Mouse (Mus musculus) heart, postnatal 0 days (tissue): ENCODE results near the gene Vamp1. TPM values are rescaled to one million over a fixed set of nuclear protein-coding genes. Genes with fewer than 3 reads are reported as not detected.

Experiments used
- ATAC-seq: fragments of 200-750 bp; cut with Nextera tagmentation; 2 replicates; pipeline ENCODE4 v1.8.0; 2017; ENCODE audit warnings: low read depth, moderate number of reproducible peaks, moderate library complexity; ENCODE audit not compliant: insufficient read depth
- DNase-seq: peaks from one replicate; pipeline ENCODE4 v3.0.0-alpha.2; 2016; ENCODE audit warnings: low spot score
- H3K27ac ChIP-seq: fragments of 300-500 bp; sonication (generic); 2 replicates; pipeline ENCODE4 v1.5.1; 2014; ENCODE audit warnings: low read depth, mild to moderate bottlenecking
- H3K27me3 ChIP-seq: fragments of 300-500 bp; sonication (generic); 2 replicates; pipeline ENCODE4 v1.6.1; 2014; ENCODE audit warnings: low read length, mixed read lengths; ENCODE audit not compliant: control insufficient read depth, insufficient read depth
- H3K36me3 ChIP-seq: fragments of 300-500 bp; sonication (generic); replicated peaks from 2 replicates; pipeline ENCODE4 v1.6.1; 2014; ENCODE audit warnings: low read length, mixed read lengths; ENCODE audit not compliant: control insufficient read depth, insufficient read depth
- H3K4me1 ChIP-seq: fragments of 300-500 bp; sonication (generic); 2 replicates; pipeline ENCODE4 v1.6.1; 2014; ENCODE audit warnings: antibody characterized with exemption; ENCODE audit not compliant: control insufficient read depth, insufficient read depth
- H3K4me2 ChIP-seq: fragments of 300-500 bp; sonication (generic); 2 replicates; pipeline ENCODE4 v1.6.1; 2014; ENCODE audit warnings: low read depth, mild to moderate bottlenecking, low read length, moderate library complexity
- H3K4me3 ChIP-seq: fragments of 300-500 bp; sonication (generic); 2 replicates; pipeline ENCODE4 v1.5.1; 2014; ENCODE audit warnings: low read depth, low read length
- H3K9ac ChIP-seq: fragments of 300-500 bp; sonication (generic); replicated peaks from 2 replicates; pipeline ENCODE4 v1.6.1; 2014; ENCODE audit warnings: low read depth, low read length, mixed read lengths
- H3K9me3 ChIP-seq: fragments of 300-500 bp; sonication (generic); replicated peaks from 2 replicates; pipeline ENCODE4 v1.6.1; 2016; ENCODE audit warnings: low read length; ENCODE audit not compliant: control insufficient read depth
- CTCF ChIP-seq: IDR thresholded peaks from 2 replicates; pipeline ENCODE4 v1.5.1; 2016; ENCODE audit warnings: antibody characterized with exemption, control low read depth, low read depth
- EP300 ChIP-seq: IDR thresholded peaks from 2 replicates; pipeline ENCODE4 v1.6.1; 2016; ENCODE audit warnings: antibody characterized with exemption, low read depth
- WGBS: fragments of 180-500 bp; shearing (Covaris S2); extraction: QIAGEN DNeasy Blood & Tissue Kit; methylation state at CpG from one replicate; pipeline ENCODE4 v1.1.7; 2014; 5-methylcytosine and 5-hydroxymethylcytosine counted together
- polyA plus RNA-seq: library from polyadenylated mRNA; unstranded; fragments of >200 nt; fragmentation: Nextera tagmentation; extraction: Ambion mirVana; gene quantifications from 2 replicates; pipeline ENCODE4 v1.2.1, GENCODE M21; 2015
- total RNA-seq: library from RNA; depleted of rRNA; stranded (reverse); fragments of >200 nt; gene quantifications from 2 replicates; pipeline ENCODE4 v1.2.3, GENCODE M21; 2014; ENCODE audit warnings: low replicate concordance; rRNA removed

Gene Vamp1
- total RNA-seq (3.6 and 8.2 TPM in 2 replicates), polyA plus RNA-seq (5.0 and 5.4 TPM in 2 replicates)

DNA sequence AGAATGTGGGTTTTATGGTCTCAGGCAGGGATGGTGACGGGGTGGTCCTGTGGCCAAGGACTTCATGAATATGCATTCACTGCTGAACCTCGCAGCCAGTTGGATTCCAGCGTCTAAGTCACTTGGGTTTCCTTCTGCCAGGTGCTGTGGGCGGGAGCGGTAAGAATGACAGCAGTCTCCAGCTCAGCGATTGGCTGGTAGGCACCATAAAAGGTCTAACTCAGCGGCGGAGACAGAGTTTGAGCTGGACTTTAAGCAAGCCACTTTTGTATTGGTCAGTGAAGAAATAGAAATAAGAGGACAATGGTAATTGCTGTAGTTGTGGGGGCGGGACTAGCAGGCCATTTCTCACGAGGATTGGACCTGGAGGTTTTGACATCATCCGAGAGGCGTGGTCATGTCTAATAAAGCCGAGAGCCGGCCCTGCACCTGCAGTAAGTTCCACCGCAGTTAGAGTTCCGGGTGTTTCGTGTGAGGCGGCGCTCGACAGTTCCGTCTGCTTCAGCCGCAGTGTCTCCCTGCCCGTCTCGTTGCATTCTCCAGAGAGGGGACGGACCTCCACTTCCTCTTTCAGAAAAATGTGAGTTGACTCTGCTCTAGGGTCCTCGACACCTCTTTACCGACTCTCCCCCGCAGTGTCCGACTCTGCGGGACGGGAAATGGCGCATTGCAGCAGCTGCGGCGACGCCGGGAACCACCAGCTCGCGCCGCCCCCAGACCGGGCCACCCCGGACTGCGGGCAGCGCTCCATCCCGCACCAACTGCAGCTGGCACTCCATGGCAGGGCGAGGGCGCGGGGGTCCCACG is at the start of gene Vamp1:
TSS of gene Vamp1 (plus strand) at position 404 of the 807 bp plus-strand sequence.
- Histone ChIP-seq H3K4me1 (peaks cover 13% of the 10 kb centered on the region; the same call in 1 of the 2 replicates), H3K4me2 (peak within 1 kb of the TSS; percentile 78), H3K27ac (peak within 1 kb of the TSS; percentile 79), H3K9me3 (no peaks in the 10 kb centered on the region), H3K27me3 (no peaks in the 10 kb centered on the region), H3K4me3 (peak within 1 kb of the TSS; percentile 69), H3K36me3 (peaks cover 10% of the 10 kb centered on the region), H3K9ac (peak within 1 kb of the TSS; percentile 60)
- ATAC-seq (peak; percentile 96), DNase-seq (peak; percentile 99)
- WGBS, result under 1% methylated on average over 48 of the region's 48 CpGs
- no peak for TF ChIP-seq CTCF
- no peak for TF ChIP-seq EP300

DNA sequence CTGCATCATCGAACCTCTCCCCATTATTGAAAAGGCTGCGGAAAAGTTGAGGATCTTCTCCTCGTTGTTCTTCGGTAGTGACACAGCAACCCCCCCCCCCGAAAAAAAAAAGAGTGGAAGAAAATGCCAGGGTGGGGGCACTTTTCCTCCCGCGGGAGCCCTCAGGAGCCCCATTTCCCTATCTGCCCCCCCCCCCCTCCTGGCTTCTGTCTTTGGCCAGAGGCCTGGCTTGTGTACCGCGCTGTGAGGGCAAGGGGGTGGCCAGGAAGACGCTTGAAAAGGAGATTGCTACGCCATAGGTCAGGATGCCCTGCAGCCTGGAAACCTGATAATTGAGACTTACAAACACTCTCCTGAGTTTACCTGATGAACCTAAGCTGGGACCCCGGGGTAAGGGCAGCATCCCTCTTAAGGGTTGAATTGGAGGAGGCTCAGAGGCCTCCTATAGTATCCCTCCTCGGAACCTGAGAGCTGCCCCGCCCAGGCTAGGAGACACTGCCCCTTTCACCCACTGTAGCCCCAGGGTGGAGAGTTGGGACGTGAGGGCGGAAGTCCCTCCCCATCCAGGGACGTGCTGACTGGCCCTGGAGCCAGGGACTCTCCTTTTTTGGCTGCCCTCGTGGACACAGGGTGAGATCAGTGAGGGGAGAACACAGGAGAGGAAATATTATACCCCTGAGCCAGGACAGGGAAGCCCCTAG is 49.1 kb upstream of the Vamp1 start, which contains the start of gene Gapdh:
TSS of gene Gapdh (minus strand) at position 417 of the 701 bp plus-strand sequence.
- H3K36me3 ChIP-seq, result peaks cover 58% of the 10 kb centered on the region
- peak within 1 kb of the TSS; percentile 97 for H3K27ac ChIP-seq
- H3K4me3 ChIP-seq, result peak within 1 kb of the TSS; percentile 79
- peak; percentile 94 for DNase-seq
- peak; percentile 82 for ATAC-seq
- H3K27me3 ChIP-seq, result no peaks in the 10 kb centered on the region
- no peak for TF ChIP-seq EP300
- TF ChIP-seq CTCF, result no peak
- H3K9ac ChIP-seq, result peak within 1 kb of the TSS; percentile 92
- 1% methylated on average over 18 of the region's 18 CpGs for WGBS
- H3K4me1 ChIP-seq, result peaks cover 21% of the 10 kb centered on the region
- H3K9me3 ChIP-seq, result no peaks in the 10 kb centered on the region
- H3K4me2 ChIP-seq, result peak within 1 kb of the TSS; percentile 78

DNA sequence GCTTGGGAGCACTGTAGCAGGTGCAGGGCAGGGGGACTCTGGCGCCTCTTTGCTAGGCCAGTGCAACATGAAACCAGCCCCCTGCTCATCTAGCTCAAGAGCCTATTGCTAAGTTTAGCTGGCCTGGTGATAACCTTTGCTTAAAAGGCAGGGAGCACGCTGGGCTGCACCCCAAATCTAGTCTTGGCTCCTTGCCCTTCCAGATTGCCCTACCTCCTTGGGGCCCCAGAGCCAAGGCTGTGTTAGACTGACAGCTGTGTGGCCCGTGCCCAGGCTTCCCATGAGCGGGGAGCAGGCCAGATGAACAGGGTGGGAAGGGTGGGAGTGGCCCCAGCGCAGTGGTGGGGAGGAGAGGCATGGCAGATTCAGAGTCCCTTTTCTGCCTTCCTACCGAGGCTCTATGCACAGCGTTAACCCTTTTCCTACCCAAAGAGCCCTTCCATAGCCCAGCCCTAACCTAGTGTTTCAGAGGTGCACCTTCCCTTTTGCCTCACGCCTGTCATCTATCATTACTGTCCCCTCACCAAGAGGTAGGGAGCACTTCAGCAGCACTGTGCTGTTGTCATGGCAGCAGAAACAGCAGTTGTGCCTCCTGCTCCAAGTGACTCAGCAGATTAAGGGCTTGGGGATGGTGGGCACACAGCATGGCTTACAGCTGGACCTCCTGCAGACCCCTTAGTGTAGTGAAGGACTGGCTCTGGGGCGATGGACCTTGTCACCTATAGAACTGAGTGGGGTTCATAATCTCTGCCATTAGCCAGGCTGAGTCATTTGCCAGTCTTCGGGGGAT is 48.3 kb upstream of the Vamp1 start:
- Histone ChIP-seq H3K9ac (peak overlapping the region; percentile 58), H3K27me3 (no peaks in the 10 kb centered on the region), H3K27ac (peak overlapping the region; percentile 97), H3K4me3 (peak overlapping the region; percentile 79), H3K36me3 (peaks cover 63% of the 10 kb centered on the region), H3K4me1 (peaks cover 18% of the 10 kb centered on the region), H3K4me2 (peak overlapping the region; percentile 78), H3K9me3 (no peaks in the 10 kb centered on the region)
- 18% methylated on average over 10 of the region's 10 CpGs for WGBS
- ATAC-seq (peak; percentile 52), DNase-seq (peak; percentile 69)
- TF ChIP-seq CTCF (no peak), EP300 (peak; percentile 84)

DNA sequence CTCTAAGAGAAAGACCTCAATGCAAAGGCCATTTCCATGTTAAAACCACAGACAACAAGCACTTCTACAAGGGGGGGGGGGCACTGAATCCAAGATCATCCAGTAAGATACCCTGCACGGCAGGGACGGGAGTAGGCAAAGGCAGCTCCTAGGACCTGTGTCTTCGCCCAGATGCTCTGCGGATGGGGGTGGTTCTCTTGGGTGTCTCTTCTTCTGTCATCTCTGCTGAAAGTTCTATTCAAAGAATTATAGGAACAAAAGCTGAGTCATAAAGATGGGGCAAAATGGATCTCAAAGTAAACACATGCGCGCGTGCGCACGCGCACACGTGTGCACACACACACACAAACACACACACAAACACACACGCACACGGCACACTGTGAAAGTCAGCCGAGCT is 47.3 kb upstream of the Vamp1 start:
- Histone ChIP-seq H3K4me1 (peaks cover 18% of the 10 kb centered on the region), H3K4me2 (no peak overlapping the region), H3K9ac (no peak overlapping the region), H3K27me3 (no peaks in the 10 kb centered on the region), H3K36me3 (peaks cover 68% of the 10 kb centered on the region), H3K27ac (peak overlapping the region; percentile 97), H3K9me3 (no peaks in the 10 kb centered on the region), H3K4me3 (no peak overlapping the region)
- WGBS, result 83% methylated on average over 14 of the region's 14 CpGs
- TF ChIP-seq EP300 (no peak), CTCF (no peak)
- no peak for ATAC-seq
- no peak for DNase-seq

DNA sequence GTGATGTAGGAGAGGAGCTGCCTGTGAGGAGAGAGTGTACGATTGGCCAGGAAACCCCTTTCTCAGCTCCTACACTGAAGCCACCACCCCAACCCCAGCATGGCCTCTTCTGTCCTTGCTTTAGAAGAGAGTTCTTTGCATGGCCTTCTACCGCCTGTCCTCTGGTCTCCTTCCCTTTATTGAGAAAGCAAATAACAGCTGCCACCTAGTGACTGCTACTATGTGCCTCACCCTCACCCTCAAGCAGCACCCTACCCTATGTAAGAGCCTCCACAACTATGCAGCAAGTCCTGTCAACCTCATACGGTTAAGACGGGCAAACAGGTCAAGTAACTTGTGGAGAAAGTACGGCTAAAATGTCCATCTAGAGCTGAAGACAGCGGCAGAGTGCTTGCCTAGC is 45.2 kb upstream of the Vamp1 start:
- 68% methylated on average over 6 of the region's 6 CpGs for WGBS
- ATAC-seq (no peak), DNase-seq (peak; percentile 68)
- Histone ChIP-seq H3K27ac (no peak overlapping the region), H3K4me2 (no peak overlapping the region), H3K4me3 (no peak overlapping the region), H3K4me1 (peaks cover 8% of the 10 kb centered on the region; the same call in 1 of the 2 replicates), H3K27me3 (no peaks in the 10 kb centered on the region), H3K9ac (no peak overlapping the region), H3K9me3 (no peaks in the 10 kb centered on the region), H3K36me3 (peaks cover 76% of the 10 kb centered on the region)
- TF ChIP-seq CTCF (peak; percentile 59), EP300 (no peak)
